Mouse (Mus musculus): ENCODE measurements at regions not wholly inside any gene's neighbourhood (a gene's known extent, or its start where the extent isn't known, plus 50 kb on each side); places are given as distances from the start of the nearest gene placed in this dataset.

DNA sequence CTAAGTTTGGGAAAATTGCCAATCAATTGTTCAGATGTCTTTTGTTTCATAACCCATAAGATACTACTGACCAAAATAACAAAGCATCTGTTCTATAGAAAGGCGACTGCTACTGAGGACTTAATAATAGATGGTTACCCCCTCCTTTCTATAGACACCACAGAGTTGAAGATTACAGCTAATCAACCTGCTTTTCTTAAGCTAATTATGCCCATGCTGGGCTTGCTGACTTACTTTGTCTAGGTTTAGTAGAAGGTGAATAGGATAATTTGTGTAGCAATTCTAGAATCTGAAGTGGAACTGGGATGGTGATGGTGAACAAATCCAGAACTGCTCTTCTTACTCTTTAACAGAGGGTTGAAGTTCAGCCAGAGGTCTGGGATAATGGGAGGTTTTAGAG lies 53.8 kb upstream of the Tbx18 start:
- no peak for DNase-seq (ENCODE audit: low spot score)

DNA sequence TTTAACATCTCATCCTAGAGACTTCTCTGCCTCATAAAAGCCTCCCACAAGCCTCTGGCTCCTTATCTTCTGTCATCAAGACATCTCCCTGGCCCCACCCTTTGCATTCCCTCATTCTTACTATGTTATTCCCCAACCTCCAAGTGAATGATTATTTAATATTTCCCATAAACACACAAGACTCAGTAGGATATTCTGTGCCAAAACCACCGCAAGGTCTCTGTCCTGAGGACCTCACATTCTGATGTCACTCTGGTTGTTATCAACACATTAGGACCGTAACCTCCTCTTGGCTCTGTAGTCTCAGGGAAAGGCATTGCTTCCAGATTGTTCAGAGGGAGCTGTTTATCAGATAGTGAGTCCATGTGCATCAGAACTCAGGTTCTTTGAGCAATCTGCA lies 80.7 kb upstream of the Tbx18 start:
- no peak for DNase-seq (ENCODE audit: low spot score)

DNA sequence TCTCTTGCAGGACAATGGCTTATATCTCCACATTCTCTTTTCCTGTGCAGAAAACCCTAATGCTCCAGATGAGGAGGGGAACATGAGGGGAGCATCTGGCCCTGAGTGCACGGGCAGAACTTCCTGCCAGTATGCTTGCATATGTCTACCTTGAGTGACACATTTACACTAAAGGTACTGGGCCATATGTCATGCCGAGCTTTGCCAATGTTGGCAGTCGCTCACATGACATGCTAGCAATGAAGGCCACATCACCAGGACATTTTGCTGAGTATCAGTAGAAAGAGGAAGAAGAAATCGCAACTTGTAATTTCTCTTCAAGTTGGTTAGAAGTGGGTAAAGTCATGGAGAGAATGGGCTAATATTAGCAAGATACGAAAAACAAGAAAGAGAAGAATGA lies 91.2 kb upstream of the Tbx18 start:
- DNase-seq (ENCODE audit: low spot score): no peak

DNA sequence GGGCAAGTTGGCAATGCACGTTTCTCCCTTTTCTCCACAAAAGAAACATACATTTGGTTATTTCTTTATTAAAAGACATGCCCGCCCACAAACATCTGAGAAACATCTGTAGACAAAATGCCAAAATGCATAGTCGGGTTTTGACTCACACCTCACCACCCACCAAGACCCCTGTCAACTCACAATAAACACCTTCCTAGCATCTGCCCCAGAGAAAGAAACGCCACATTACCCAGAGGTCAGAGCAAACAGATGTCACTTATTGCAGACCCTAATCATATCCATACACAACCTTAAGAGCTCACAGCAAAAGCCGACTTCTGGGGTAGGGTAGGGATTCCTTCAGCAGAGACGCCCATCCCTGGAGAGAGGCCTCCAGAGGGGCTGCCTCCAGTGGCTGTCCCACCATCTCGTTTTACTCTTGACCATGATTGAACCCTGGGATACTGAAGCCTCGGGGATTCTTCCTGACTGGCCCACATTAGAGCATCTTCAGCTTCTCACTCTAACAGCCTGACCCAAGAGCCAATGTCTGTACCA lies 93.7 kb upstream of the Tbx18 start:
- DNase-seq (ENCODE audit: low spot score): no peak

DNA sequence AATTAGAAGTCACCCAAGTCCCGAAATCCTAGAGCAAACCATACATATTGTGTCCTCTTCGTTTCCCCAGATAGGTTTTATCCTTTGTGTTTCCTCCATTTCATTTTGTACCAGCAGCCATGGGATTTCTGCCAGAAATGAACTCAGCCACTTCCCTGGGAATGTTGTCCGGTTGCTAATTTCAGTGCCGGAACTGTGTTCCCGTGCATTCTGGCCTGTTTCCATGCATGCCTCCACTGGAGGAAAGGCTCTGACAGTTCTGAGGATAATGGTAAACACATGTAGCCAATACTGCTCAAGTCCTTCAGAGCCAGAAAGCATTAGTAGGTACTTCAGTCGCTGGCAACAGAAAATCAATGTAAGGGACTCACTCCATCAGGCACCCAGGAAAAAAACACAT lies 112.8 kb upstream of the Tbx18 start:
- DNase-seq (ENCODE audit: low spot score): peak; percentile 4

DNA sequence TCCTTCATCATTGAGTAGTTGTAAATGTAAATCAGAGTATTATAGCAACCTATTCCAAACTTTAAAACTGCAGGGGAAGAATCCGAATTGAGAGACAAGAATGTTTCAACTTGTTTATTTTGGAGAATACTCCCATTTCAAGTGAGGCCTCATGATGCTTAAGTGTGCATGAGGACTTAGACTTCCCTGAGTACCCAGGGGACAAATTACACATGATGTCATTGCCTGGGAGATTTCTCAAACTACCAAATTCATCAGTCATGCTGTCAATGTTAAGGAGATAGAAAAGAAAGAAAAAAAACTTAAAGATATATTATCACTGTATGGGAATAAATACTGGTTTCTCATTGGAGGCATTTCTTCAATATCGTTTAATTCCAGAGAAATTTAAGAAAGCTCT lies 113.4 kb upstream of the Tbx18 start:
- DNase-seq (ENCODE audit: low spot score): no peak

DNA sequence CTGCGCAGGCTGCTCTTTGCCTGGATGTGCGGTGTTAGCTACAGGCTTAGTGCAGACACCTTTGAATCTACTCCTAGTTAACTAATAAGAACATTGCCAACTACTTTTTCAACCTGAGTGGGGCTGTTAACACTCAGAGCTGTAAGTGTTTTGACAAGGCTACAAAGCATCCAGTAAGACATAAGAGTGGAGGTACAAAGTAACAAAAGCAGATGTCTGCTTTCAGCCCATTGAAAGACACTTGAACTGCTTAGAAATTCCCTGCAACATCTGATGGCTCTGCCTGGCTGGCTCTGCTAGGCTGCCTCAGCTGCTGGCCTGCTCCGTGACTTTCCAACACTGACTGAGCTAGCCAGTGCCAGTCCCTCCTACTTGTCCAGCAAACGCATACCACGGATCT lies 117.8 kb upstream of the Tbx18 start:
- DNase-seq (ENCODE audit: low spot score): no peak

DNA sequence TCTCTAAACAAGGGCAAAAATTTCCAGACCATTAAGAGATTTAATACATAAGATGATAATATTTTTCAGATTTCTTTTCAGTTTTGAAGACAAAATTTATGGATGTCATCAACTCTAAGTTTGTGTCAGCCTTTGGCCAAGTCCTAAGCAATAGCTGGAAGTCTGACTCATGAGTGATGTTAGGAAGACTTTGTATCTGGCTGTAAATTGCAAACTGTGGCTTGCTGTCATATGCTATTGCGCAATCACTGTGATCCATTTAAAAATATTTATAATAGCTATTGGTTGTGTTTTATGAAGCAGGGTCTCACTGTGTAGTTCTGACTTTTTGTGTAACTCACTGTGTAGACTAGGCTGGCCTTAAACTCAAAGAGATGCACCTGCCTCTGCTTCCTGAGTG lies 119.1 kb upstream of the Tbx18 start:
- DNase-seq (ENCODE audit: low spot score): no peak

DNA sequence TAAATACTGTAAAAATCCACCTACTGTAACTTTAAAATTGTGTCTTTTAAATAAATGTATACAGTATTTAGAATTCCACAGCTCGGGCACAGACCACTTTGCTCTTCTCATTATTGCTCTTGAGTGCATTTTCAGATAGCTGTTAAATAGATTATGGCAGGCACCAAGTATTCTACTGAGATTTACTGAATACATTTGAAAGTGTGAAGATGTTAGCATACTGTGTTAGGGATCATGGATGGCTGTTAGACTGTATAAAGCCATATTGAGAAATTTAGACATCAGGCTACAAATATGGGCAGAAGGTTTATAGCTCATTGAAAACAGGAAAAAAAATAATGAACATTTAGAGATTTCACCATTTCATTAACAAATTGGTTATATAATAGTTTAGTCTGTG lies 130.5 kb upstream of the Tbx18 start:
- no peak for DNase-seq (ENCODE audit: low spot score)

DNA sequence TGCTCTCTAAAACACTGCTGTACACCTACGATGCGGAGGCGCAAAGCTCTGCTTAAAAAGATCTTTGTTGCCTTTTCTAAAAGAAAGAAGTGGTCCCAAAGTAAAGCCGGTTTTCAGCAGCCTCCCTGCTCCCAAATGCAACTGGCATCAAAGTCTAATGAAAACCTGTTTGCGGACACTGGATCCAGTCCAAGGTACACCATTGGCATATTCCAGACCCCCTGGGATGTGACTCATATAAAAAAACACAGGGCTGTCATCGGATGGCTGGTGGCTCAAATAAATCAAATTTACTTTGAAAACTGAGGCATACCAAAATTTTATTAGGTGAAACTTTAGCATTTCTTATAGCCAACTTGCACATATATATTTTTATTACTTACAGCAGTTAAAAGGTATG lies 134.2 kb upstream of the Tbx18 start:
- no peak for DNase-seq (ENCODE audit: low spot score)

DNA sequence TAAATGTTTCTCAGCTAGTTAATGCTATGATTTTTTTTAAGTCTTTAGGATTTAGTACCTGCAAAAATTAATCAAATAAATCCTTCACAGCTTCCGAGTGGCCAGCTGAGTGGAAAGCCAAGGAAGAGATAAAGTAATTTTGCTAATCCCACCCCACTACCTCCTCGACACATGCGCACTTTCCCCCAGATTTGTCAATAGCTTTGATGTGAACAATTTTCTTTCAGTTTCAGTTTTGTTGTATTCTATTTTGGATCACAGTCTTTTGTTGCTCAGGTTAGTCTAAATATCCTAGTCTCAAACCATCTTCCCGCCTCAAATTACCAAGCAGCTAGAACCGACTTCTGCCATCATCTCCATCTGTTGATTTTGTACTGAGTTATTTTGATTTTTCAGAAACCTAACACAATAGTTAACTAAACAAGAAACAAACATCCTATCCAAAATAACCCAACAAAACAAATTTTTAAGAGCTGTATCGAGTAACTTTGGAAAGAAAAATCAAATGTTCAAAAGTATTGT lies 141.4 kb upstream of the Tbx18 start:
- DNase-seq (ENCODE audit: low spot score): no peak

DNA sequence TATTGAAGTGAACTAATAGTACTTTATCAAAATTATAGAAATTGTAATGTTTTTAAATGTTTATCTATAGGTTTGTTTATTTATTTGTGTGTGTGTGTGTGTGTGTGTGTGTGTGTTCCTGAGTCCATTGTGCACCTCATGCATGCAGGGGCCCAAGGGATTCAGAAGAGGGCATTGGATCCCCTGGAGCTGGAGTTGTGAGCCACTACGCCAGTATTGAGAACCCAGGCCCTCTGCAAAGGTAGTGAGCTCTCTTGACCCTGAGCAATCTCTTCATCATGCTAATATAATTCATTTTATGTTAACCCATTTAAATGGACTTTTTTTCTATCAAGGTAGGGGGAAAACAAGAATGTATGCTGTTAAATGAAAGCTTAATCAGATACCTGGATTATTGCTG lies 151.5 kb upstream of the Tbx18 start:
- DNase-seq (ENCODE audit: low spot score): no peak

DNA sequence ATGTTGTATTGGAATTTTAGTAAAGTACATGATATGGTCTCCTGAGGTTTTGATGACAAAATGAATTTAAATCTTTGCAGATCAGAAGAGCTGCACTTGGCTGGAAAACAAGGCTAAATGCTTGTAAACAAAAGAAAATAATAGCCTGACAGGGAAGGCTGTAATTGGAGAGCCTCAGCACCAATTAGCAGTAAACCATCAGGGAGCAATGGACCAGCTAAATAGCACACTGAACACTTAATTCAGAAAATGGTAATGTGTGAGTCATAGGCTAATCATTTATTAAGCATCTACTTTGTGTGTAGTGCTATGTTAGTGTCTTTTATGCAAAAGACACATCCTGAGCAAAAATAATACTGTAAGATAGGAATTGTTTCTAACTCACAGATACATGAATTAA lies 152.0 kb upstream of the Tbx18 start:
- no peak for DNase-seq (ENCODE audit: low spot score)

DNA sequence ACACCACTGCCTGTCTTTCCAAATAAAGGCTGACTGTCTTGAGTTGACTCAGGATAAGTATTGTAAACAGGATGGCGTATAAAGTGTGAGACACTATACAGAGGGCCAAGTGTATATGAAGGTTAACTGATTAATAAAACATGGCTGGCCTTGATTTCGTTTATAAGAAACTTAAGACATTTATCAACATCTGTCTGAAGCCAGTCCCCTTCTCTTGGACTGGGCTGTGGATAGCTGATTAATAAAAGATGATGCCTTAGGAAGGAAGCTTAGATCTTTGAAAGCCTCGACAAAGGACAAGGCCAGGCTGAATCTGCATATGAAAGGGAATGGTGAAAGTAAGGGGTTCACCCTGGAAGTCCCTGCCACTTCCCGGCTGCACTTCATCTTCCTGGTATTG lies 163.0 kb upstream of the Tbx18 start:
- no peak for DNase-seq (ENCODE audit: low spot score)

DNA sequence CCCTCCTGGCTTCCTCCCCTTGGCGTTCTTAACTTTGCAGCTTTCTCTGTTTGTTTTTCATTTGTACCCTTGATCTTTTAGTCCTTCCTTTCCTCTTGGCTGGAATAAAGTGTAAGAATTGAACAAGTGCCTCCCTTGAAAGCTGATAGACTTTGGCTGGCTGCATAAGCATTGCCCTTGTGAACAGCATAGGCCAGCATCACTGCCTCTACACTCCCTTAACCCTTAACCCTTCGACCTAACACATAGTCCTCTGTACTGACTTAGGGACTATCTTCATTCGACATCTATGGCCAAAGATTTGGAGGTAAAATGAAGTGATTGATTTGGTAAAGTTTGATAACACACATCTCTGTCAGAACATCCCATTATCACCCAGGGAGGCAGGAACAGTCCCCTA lies 163.5 kb upstream of the Tbx18 start:
- DNase-seq (ENCODE audit: low spot score): no peak

DNA sequence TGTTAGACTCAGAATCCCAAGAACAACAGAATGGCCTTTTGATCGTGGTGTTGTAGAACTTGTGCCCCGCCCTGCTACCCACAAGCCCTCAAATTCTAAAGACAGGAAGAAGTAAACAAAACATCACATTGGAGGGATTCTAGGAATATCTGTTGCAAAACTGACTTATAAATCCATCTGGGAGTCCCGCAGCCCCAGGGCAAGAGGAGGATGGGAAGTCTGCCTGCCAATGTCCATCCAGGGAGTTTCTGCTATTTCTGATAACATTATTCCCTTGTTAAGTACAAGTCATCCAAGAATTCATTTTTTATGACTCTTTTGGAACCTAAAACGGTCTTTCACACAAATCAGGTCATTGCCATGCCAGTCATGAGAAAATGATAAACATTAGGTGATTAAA lies 164.5 kb upstream of the Tbx18 start:
- no peak for DNase-seq (ENCODE audit: low spot score)

DNA sequence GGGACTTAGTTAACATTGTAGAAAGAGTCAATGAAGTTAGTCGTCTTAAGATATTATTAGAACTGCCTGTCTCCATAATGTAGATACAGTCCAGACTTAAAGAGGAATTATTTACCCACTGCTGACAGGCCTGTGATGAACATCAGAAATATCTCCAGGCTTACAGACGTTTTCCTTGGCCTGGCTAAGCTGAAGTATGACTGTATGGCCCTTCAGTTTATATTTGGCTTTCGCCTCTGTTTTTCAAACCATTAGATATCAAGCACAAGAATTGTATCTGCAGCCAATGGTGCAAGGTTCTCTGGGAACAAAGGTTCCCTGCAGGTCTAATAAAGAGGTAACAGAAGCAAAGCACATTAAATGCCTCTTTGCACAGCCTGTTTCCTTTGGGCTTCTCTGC lies 166.3 kb upstream of the Tbx18 start:
- no peak for DNase-seq (ENCODE audit: low spot score)

DNA sequence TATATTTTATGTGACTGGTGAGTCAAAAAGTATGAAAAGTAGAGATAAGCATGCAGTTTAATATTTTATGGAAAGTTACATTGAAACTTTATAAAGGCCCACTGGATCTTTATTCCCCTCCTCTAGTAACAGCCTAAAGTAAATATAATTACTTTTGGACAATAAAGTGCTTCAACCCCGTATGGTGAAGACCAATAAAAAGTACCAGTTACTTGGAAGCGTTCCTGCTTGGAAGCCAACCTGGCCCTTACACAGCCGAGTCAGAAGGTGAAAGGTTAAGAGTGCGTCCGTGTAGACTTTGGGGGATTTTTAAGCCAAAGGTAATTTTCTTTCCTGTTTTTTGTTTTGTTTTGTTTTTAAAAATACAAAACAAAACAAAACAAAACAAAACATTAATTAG lies 168.3 kb upstream of the Tbx18 start:
- DNase-seq (ENCODE audit: low spot score): no peak

DNA sequence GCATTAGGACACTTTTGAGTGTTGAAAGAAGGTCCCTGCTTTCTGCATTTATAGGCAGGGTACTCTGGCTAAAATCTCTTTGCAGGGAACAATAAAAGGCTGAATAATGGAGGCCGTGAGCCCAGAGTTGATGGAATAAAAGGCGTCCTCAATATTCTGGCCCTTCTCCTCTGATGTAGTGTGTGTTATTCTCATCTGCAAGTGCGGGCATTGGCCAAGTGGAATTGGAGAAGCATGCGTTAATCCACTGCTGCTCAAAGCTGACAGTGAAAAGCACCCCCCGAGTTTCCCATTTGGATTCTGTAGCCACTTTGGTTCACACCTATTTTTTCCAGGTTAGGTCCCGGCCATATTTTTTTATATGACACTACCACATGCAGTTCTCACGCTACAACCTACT lies 168.7 kb upstream of the Tbx18 start:
- no peak for DNase-seq (ENCODE audit: low spot score)

DNA sequence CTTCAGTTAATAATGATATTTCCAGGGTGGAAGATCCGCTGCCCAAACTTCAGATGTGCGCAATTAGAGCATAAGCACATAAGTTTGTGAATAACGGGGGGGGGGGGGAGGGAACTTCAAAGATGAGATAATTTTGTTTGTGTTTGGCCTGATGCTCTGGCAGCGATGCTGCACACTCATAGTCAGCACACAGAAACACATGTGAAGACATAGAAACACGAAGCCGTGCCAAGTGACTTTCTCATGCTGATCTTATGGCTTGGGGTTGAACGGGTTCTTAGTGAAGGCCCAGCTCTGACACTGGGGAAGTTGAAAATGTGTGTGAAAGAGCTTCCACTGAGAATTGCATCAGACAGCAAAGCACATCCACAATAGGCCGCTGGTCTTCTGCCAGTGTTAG lies 190.2 kb upstream of the Tbx18 start:
- no peak for DNase-seq (ENCODE audit: low spot score)

DNA sequence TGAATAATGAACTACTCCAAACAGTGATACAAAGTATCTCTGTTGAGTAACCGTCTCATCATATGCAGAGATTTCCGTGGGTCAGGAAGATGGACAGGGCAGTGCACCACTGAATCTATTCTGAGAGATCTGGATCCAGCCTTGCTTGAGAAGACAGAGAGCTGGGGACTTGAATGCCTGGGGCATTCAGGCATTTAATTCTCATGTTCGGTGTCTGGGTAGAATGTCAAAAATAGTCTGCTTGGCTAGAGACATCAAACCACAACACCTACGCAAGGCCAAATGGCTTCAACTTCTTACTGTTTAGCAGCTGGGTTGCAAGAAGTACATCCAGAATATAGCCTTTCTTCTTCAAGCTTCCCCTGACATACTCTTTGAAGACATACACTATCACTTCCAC lies 194.1 kb upstream of the Tbx18 start:
- DNase-seq (ENCODE audit: low spot score): no peak

DNA sequence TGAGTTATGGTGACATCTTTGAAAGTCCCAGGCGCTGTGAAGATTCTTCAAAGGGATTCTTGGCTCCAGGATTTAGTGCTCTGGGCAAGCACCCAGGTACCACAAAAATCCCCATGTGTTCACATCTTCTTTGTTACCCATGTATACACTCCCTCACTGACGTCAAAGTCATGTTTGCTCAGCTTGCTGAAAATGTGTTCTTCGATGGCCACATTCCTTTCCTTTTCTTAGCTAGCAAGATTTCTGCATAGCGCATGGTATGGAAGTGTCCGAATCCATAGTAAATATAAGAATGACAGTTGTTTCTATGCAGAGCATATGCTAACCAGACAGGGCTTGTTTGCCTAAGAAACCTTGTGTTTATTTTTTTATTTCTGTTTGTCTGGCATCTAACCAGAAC lies 202.2 kb upstream of the Tbx18 start:
- DNase-seq (ENCODE audit: low spot score): no peak

DNA sequence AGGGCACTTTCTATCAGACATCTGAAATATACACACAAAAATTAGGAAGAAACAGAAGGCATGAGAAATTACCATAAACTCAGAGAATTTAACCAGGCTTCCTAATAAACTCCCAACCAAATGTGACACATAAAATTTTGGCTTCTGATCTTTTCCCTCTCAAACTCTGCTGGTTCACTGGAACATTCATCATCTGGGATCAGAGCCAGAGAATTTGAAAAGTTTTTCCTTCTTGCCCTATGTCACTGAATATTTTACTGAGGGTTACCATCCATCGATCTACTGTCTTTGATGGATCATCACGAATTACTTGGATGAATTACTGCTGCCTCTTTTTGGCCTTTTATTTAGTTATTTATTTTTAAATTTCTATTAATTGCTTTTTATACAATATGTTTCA lies 221.4 kb upstream of the Tbx18 start:
- DNase-seq (ENCODE audit: low spot score): no peak

DNA sequence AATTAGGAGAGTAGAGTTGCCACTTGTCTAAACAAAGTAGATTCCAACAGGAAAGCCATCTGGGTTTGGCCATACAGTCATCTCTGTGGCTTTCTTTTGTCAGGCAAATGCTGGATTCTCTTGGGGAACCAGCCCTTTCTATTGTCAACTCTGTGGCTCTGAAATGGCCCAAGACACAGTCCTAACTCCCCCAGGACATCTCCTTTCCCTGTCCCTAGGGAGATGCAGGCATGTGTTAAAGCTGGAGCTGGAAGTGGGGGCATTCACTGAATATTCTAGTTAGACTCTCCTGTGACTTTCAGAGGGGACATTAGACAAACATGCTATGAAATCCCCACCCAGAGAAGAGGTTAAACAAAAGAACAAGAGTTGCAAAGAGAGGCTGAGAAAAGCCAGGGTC lies 223.9 kb upstream of the Tbx18 start:
- DNase-seq (ENCODE audit: low spot score): no peak

DNA sequence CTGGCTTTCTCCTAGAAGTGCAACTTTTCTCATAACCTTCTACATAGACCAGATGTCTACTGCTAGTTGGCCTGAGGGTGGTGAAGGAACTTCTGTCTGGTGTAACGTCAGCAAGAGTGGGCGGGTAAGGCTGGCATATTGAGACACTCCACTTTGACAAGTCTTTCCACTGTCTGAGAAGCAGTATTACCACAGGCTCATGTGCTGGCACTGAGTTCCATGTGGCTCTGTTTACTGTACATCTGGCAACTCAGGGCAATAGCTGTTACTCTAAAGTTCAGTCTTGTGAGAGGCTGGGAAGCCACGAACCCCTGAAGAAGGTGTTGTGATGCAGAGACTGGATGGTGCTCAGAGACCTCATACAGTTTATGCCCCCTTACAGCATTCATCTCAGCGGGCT lies 230.7 kb upstream of the Tbx18 start:
- no peak for DNase-seq (ENCODE audit: low spot score)
